Mouse (Mus musculus) ZHBTc4 (cell line): Measurements from ENCODE around the gene Spen.

ENCODE experiments used
- DNase-seq: peaks from one replicate; pipeline ENCODE4 v3.0.0-alpha.2; 2011; ENCODE audit warnings: low read depth, low spot score

The Spen gene

GRCm38 (mm10) chr4:141451251-141451650 is 87.1 kb downstream of the Spen start:
- no peak for DNase-seq

- no peak for DNase-seq
These were observed 92.2 kb downstream of the Spen start for GRCm38 (mm10) chr4:141446211-141446610.

GRCm38 (mm10) chr4:141445328-141445720 is 93.1 kb downstream of the Spen start:
- DNase-seq: no peak

GRCm38 (mm10) chr4:141444451-141445327 is 93.7 kb downstream of the Spen start, which contains the start of gene Zbtb17:
Zbtb17 (plus strand) TSS chr4:141444654.
- peak; percentile 95 for DNase-seq

- no peak for DNase-seq
These were observed 94.6 kb downstream of the Spen start for GRCm38 (mm10) chr4:141443641-141444429.

GRCm38 (mm10) chr4:141440877-141441276 is 97.5 kb downstream of the Spen start:
- peak; percentile 94 for DNase-seq

GRCm38 (mm10) chr4:141439083-141439803 is 99.2 kb downstream of the Spen start:
- DNase-seq: peak; percentile 58

- no peak for DNase-seq
These were observed 102.4 kb downstream of the Spen start, which contains the start of gene Srarp for GRCm38 (mm10) chr4:141435974-141436373. Srarp (minus strand) TSS chr4:141436105.

- peak; percentile 90 for DNase-seq
These were observed 105.2 kb downstream of the Spen start for GRCm38 (mm10) chr4:141433191-141433590.

GRCm38 (mm10) chr4:141432666-141433065 is 105.7 kb downstream of the Spen start:
- DNase-seq: no peak

- no peak for DNase-seq
These were observed 107.4 kb downstream of the Spen start for GRCm38 (mm10) chr4:141430997-141431396.

GRCm38 (mm10) chr4:141429847-141430246 is 108.5 kb downstream of the Spen start:
- DNase-seq: peak; percentile 85

- DNase-seq: no peak
These were observed 109.0 kb downstream of the Spen start for GRCm38 (mm10) chr4:141429381-141429780.

GRCm38 (mm10) chr4:141427921-141428320 is 110.5 kb downstream of the Spen start:
- no peak for DNase-seq

GRCm38 (mm10) chr4:141426796-141427745 is 111.3 kb downstream of the Spen start:
- DNase-seq: peak; percentile 71

- DNase-seq: peak; percentile 95
These were observed 112.6 kb downstream of the Spen start for GRCm38 (mm10) chr4:141425484-141426479.

GRCm38 (mm10) chr4:141423691-141424431 is 114.5 kb downstream of the Spen start:
- DNase-seq: no peak

- no peak for DNase-seq
These were observed 115.1 kb downstream of the Spen start for GRCm38 (mm10) chr4:141423288-141423687.

- no peak for DNase-seq
These were observed 115.6 kb downstream of the Spen start for GRCm38 (mm10) chr4:141422841-141423240.
